ENCODE assay signal across 19 mouse cellular contexts in the genomic region with DNA sequence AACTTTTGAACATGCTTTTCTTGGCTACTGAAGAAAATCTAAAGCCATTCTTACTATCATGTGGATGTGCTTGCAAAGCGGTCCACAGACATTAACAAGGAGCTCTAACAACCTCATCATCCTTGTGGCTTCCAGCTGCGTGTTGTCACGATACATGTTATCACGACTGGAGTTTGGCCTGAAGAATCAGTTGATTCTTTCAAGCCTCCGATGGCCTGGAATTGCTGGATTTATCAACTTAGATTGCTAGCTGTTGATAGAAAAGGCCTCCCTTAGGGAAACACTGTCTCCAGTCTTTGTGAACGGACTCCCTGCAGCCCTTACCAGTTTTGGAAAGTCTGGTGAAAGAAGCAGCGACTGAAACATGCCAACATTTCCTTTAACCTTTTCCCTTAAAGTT.
"Had no signal": no experiment of that assay in that cellular context is flagged by ENCODE, and none has a peak within 500 bp of the region (broad histone marks: within the 10 kb centered on the region; RNA-seq: fewer than 3 reads in every experiment).

No protein-coding gene starts in this region.

- H3K9me3 ChIP-seq: lung, embryonic 15.5 days; midbrain, embryonic 10.5 days; midbrain, embryonic 12.5 days; neural tube, embryonic 13.5 days; neural tube, embryonic 15.5 days had no signal

- H3K9ac ChIP-seq: lung, embryonic 15.5 days; midbrain, embryonic 12.5 days; neural tube, embryonic 13.5 days; neural tube, embryonic 15.5 days had no signal

- H3K4me1 ChIP-seq: lung, embryonic 15.5 days; midbrain, embryonic 10.5 days; midbrain, embryonic 12.5 days; neural tube, embryonic 13.5 days; neural tube, embryonic 15.5 days had no signal

- H3K4me2 ChIP-seq: lung, embryonic 15.5 days; midbrain, embryonic 12.5 days; neural tube, embryonic 13.5 days; neural tube, embryonic 15.5 days had no signal

- DNase-seq: lung, adult 18-20 months; lung, postnatal 4 days; midbrain, embryonic 14.5 days; retina, postnatal 1 day; right cerebral cortex, adult 18-20 months; right cerebral cortex, postnatal 25 days; right cerebral cortex, postnatal 4 days; spleen, adult 18-20 months; thymus, adult 18-20 months; thymus, postnatal 14 days; thymus, postnatal 36 days had no signal

- H3K27ac ChIP-seq: lung, embryonic 15.5 days; midbrain, embryonic 10.5 days; midbrain, embryonic 12.5 days; neural tube, embryonic 13.5 days; neural tube, embryonic 15.5 days had no signal

- H3K4me3 ChIP-seq: lung, embryonic 15.5 days; midbrain, embryonic 10.5 days; midbrain, embryonic 12.5 days; myocyte; neural tube, embryonic 13.5 days; neural tube, embryonic 15.5 days had no signal

- H3K36me3 ChIP-seq: lung, embryonic 15.5 days; midbrain, embryonic 10.5 days; midbrain, embryonic 12.5 days; neural tube, embryonic 13.5 days; neural tube, embryonic 15.5 days had no signal

- H3K27me3 ChIP-seq: lung, embryonic 15.5 days; midbrain, embryonic 12.5 days; neural tube, embryonic 13.5 days; neural tube, embryonic 15.5 days had no signal

- ATAC-seq: lung, postnatal 0 days; midbrain, embryonic 16.5 days had no signal
